Mouse (Mus musculus) forebrain, embryonic 13.5 days (tissue): ENCODE measurements around the gene Klra1. TPM values are rescaled to one million over a fixed set of nuclear protein-coding genes. Genes with fewer than 3 reads are reported as not detected.
"Not testable (repeated sequence)": the region's sequence is repeated elsewhere in the genome, so short reads cannot be mapped to it uniquely, and the experiment has no call there.

ENCODE experiments used
- ATAC-seq: fragments of 200-750 bp; cut with Nextera tagmentation; 2 replicates; pipeline ENCODE4 v1.8.0; 2017
- H3K27ac ChIP-seq: fragments of 300-500 bp; sonication (generic); 2 replicates; pipeline ENCODE4 v1.5.1; 2015; ENCODE audit warnings: inconsistent platforms, mild to moderate bottlenecking, moderate library complexity
- H3K27me3 ChIP-seq: fragments of 300-500 bp; sonication (generic); 2 replicates; pipeline ENCODE4 v1.6.1; 2015; ENCODE audit warnings: mild to moderate bottlenecking, inconsistent platforms
- H3K36me3 ChIP-seq: fragments of 300-500 bp; sonication (generic); 2 replicates; pipeline ENCODE4 v1.6.1; 2015; ENCODE audit warnings: mild to moderate bottlenecking, inconsistent platforms; ENCODE audit not compliant: poor library complexity, severe bottlenecking
- H3K4me1 ChIP-seq: fragments of 300-500 bp; sonication (generic); 2 replicates; pipeline ENCODE4 v1.6.1; 2015; ENCODE audit warnings: inconsistent platforms
- H3K4me2 ChIP-seq: fragments of 300-500 bp; sonication (generic); 2 replicates; pipeline ENCODE4 v1.6.1; 2015; ENCODE audit warnings: inconsistent platforms, mild to moderate bottlenecking, moderate library complexity
- H3K4me3 ChIP-seq: fragments of 300-500 bp; sonication (generic); 2 replicates; pipeline ENCODE4 v1.5.1; 2015; ENCODE audit warnings: mild to moderate bottlenecking, inconsistent platforms
- H3K9ac ChIP-seq: fragments of 300-500 bp; sonication (generic); 2 replicates; pipeline ENCODE4 v1.6.1; 2015; ENCODE audit warnings: mild to moderate bottlenecking, inconsistent platforms
- H3K9me3 ChIP-seq: fragments of 300-500 bp; sonication (generic); replicated peaks from 2 replicates; pipeline ENCODE4 v1.6.1; 2016; ENCODE audit warnings: inconsistent platforms
- WGBS: fragments of 180-500 bp; shearing (Covaris S2); methylation state at CpG from one replicate; pipeline ENCODE4 v1.1.7; 2015; 5-methylcytosine and 5-hydroxymethylcytosine counted together
- polyA plus RNA-seq: library from polyadenylated mRNA; unstranded; fragments of >200 nt; fragmentation: Nextera tagmentation; extraction: Ambion mirVana; gene quantifications from 2 replicates; pipeline ENCODE4 v1.2.1, GENCODE M21; 2015

Klra1 gene
- not detected in 2 replicates for polyA plus RNA-seq

DNA sequence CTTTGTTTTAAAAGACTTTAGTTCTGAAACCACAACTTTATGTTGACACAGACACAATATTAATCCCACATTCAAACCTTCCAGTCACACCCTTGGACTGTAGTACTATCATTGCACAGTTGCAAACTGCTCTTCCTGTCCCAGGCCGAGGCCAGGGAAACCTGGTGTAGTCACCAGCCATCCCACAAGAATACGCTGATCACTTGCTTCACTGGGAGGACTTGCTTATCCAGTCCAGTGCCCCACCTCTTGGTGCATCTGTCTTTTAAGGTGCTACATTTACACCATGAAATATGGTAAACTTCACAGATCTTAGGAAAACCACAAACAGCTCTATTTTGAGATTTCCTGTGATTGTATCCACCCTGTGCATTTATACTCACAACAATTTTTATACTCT lies at the start of gene Klra1:
TSS of gene Klra1 (minus strand) at position 125 of the 400 bp plus-strand sequence.
- 88% methylated on average over 2 of the region's 2 CpGs for WGBS

DNA sequence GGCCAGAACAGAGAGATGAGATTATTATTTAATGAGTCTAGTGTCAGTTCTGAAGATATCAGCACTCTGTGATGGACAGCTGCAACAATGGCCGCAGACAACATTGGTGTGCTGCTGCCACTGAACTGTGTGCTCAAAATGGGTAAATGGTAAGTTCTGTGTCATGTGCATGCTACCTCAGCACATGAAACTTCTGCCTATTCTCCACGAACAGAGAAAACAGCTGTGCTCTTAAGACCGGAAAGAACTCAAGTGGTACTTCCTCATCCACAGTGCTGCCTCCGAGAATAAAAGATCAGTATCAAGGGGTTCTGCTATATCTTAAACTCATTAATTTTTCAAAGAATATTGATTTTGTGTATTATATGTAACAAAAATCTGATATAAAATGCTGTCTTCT lies 42.8 kb upstream of the Klra1 start:
- H3K27ac ChIP-seq = no peak overlapping the region
- peaks cover 15% of the 10 kb centered on the region; the same call in 1 of the 2 replicates for H3K9me3 ChIP-seq
- 88% methylated on average over 4 of the region's 4 CpGs for WGBS
- H3K4me2 ChIP-seq = no peak overlapping the region
- H3K36me3 ChIP-seq = no peaks in the 10 kb centered on the region
- no peak overlapping the region for H3K4me3 ChIP-seq
- H3K9ac ChIP-seq = no peak overlapping the region
- no peak for ATAC-seq
- H3K27me3 ChIP-seq = no peaks in the 10 kb centered on the region
- H3K4me1 ChIP-seq = no peaks in the 10 kb centered on the region

More for the DNA sequence above, at the start of gene Klra1:
- H3K9ac ChIP-seq = no peak within 1 kb of the TSS
- H3K4me2 ChIP-seq = no peak within 1 kb of the TSS
- ATAC-seq = no peak
- no peaks in the 10 kb centered on the region for H3K4me1 ChIP-seq
- H3K4me3 ChIP-seq = no peak within 1 kb of the TSS
- H3K9me3 ChIP-seq = peaks cover 4% of the 10 kb centered on the region
- no peaks in the 10 kb centered on the region for H3K27me3 ChIP-seq
- H3K36me3 ChIP-seq = no peaks in the 10 kb centered on the region
- H3K27ac ChIP-seq = no peak within 1 kb of the TSS

GRCm38 (mm10) chr6:130419158-130419557 lies 32.5 kb upstream of the Klra1 start:
- H3K27me3 ChIP-seq = no peaks in the 10 kb centered on the region
- no peak overlapping the region for H3K4me3 ChIP-seq
- 83% methylated on average over 2 of the region's 2 CpGs for WGBS
- H3K4me2 ChIP-seq = no peak overlapping the region
- H3K9ac ChIP-seq = no peak overlapping the region
- no peak overlapping the region for H3K27ac ChIP-seq
- ATAC-seq = no peak
- no peaks in the 10 kb centered on the region for H3K36me3 ChIP-seq
- H3K9me3 ChIP-seq = peaks cover 28% of the 10 kb centered on the region
- no peaks in the 10 kb centered on the region for H3K4me1 ChIP-seq

GRCm38 (mm10) chr6:130404882-130405281 lies 18.2 kb upstream of the Klra1 start:
- H3K27me3 ChIP-seq = no peaks in the 10 kb centered on the region
- H3K4me1 ChIP-seq = no peaks in the 10 kb centered on the region
- no peak overlapping the region for H3K27ac ChIP-seq
- no peak overlapping the region for H3K4me3 ChIP-seq
- H3K9ac ChIP-seq = no peak overlapping the region
- H3K4me2 ChIP-seq = no peak overlapping the region
- 84% methylated on average over 1 of the region's 1 CpGs for WGBS
- H3K36me3 ChIP-seq = no peaks in the 10 kb centered on the region
- H3K9me3 ChIP-seq = peaks cover 24% of the 10 kb centered on the region
- ATAC-seq = no peak

DNA sequence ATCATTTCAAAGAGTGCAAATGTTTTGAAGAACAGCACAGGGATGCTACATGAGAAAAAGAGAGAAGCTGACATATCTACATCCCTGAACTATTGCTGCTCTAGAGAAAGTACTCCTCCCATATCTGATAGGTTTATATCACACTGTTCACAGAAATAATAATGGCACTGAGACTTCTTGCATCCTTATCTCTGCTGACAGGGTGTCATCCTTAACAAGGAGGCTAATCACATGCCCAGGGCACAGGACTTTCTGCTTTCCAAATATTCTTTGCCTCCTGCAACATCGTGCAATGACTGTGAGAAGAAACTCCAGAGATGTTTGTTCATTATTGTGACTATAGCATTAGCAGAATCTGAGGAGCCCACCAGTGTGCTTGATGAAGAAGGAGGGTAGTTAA lies 871 bp downstream of the Klra1 start:
- WGBS = 70% methylated on average over 1 of the region's 1 CpGs
- H3K36me3 ChIP-seq = no peaks in the 10 kb centered on the region
- H3K4me3 ChIP-seq = no peak overlapping the region
- H3K4me2 ChIP-seq = no peak overlapping the region
- H3K9ac ChIP-seq = no peak overlapping the region
- no peak for ATAC-seq
- H3K27ac ChIP-seq = no peak overlapping the region
- H3K27me3 ChIP-seq = no peaks in the 10 kb centered on the region
- H3K9me3 ChIP-seq = peaks cover 4% of the 10 kb centered on the region
- no peaks in the 10 kb centered on the region for H3K4me1 ChIP-seq

DNA sequence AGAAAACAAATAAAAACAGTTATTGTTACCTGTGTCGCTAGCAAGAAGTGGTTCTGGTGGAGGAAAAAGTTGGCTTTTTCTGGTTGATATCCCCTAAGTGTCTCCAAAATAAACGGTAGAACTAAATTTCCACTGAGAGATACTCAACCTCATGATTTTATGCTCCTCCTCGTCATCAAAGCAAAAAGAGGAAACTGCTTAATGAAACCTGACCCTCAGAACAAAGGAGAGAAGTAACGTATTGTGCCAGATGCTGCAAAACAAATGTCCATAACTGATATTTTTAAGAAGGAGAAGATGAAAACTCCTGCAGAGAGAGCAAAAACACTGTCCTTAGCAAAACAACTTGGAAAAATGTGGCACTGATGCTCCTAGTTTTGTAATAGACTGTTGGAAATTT lies 4.3 kb downstream of the Klra1 start:
- no peak for ATAC-seq
- Histone ChIP-seq H3K27me3 (no peaks in the 10 kb centered on the region), H3K9ac (no peak overlapping the region), H3K4me1 (no peaks in the 10 kb centered on the region), H3K36me3 (no peaks in the 10 kb centered on the region), H3K9me3 (no peaks in the 10 kb centered on the region; the same call in 1 of the 2 replicates), H3K27ac (no peak overlapping the region), H3K4me3 (no peak overlapping the region), H3K4me2 (no peak overlapping the region)
- 82% methylated on average over 4 of the region's 4 CpGs for WGBS

GRCm38 (mm10) chr6:130345381-130345780 lies 41.3 kb downstream of the Klra1 start:
- not testable (repeated sequence) for H3K36me3 ChIP-seq, H3K27me3 ChIP-seq, H3K9me3 ChIP-seq, H3K4me1 ChIP-seq, H3K9ac ChIP-seq, H3K4me2 ChIP-seq, H3K27ac ChIP-seq, ATAC-seq, H3K4me3 ChIP-seq
- 24% methylated on average over 1 of the region's 1 CpGs for WGBS

GRCm38 (mm10) chr6:130341973-130342372 lies 44.7 kb downstream of the Klra1 start:
- not testable (repeated sequence) for ATAC-seq, H3K36me3 ChIP-seq, H3K9me3 ChIP-seq, H3K4me1 ChIP-seq, H3K9ac ChIP-seq, H3K27ac ChIP-seq, H3K4me2 ChIP-seq, H3K27me3 ChIP-seq, H3K4me3 ChIP-seq
- WGBS = 86% methylated on average over 2 of the region's 2 CpGs

GRCm38 (mm10) chr6:130337411-130337810 lies 49.3 kb downstream of the Klra1 start, which contains the start of gene Klra3:
TSS of gene Klra3 (minus strand) at chr6:130337574.
- 86% methylated on average over 8 of the region's 8 CpGs for WGBS
- ATAC-seq = no peak

More at GRCm38 (mm10) chr6:130337411-130337810, 49.3 kb downstream of the Klra1 start, which contains the start of gene Klra3:
- Histone ChIP-seq H3K9me3 (no peaks in the 10 kb centered on the region; the same call in 1 of the 2 replicates), H3K4me2 (no peak within 1 kb of the TSS), H3K4me3 (no peak within 1 kb of the TSS), H3K9ac (no peak within 1 kb of the TSS), H3K27me3 (no peaks in the 10 kb centered on the region), H3K36me3 (no peaks in the 10 kb centered on the region), H3K27ac (no peak within 1 kb of the TSS), H3K4me1 (no peaks in the 10 kb centered on the region)

Other genes starting within 250 kb of the Klra1 start
- not detected in 2 replicates for gene Klra9, start 193.8 kb downstream of the Klra1 start, polyA plus RNA-seq
- gene Klra7, start 153.6 kb downstream of the Klra1 start, polyA plus RNA-seq = not detected in 2 replicates
- not detected in 2 replicates for gene Klra10, start 104.9 kb downstream of the Klra1 start, polyA plus RNA-seq
- not detected in 2 replicates for gene Klra3, start 49.3 kb downstream of the Klra1 start, polyA plus RNA-seq